Mouse (Mus musculus): Measurements from ENCODE around the gene Ddx49.

DNA sequence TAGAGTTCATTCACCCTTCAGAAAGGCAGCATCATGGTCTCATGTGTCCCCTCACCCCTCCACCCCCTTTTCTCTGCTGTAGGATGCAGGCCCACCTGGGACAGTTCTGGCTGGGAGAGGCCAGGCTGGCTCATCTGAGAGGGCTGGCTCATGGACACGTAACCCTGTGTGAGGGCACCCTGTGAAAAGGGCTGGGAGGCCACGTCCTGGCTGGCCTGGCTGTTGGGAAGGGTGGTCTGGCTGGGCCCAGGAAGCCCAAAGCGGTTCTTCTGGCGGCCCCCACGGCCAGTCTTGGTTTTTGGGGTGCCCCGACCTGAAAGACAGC is 30.6 kb upstream of the Ddx49 start:
- no peak for TF ChIP-seq POLR2A (IDR thresholded peaks at IDR 0.05; ENCODE audit: borderline replicate concordance, insufficient read depth, low read length)
- TF ChIP-seq CTCF (IDR thresholded peaks at IDR 0.05; ENCODE audit: borderline replicate concordance, insufficient read depth, low read depth, low read length), result no peak

Data from cerebellum, adult 2 months (tissue).